Mouse (Mus musculus) CH12.LX (cell line): ENCODE measurements around the gene Fut4.

Experiments used
- CHD1 ChIP-seq: IDR thresholded peaks from 2 replicates; pipeline ENCODE4 v1.6.1; 2012; ENCODE audit warnings: low read depth, low read length, improper control_type of control experiment, inconsistent platforms
- CHD2 ChIP-seq: IDR thresholded peaks from 2 replicates; pipeline ENCODE4 v1.6.1; 2011; ENCODE audit warnings: low read length, improper control_type of control experiment
- CTCF ChIP-seq, 2 experiments: IDR thresholded peaks in 1 of 2; conservative IDR thresholded peaks in 1 of 2; 2 replicates each; pipeline ENCODE4 v1.5.1; 2011 to 2012; ENCODE audit warnings: low read depth in 2 of 2, low read length in 2 of 2, improper control_type of control experiment in 1 of 2, inconsistent platforms in 1 of 2, mild to moderate bottlenecking in 1 of 2, moderate library complexity in 1 of 2
- EP300 ChIP-seq: IDR thresholded peaks from 2 replicates; pipeline ENCODE4 v1.6.1; 2011; ENCODE audit warnings: low read length, improper control_type of control experiment
- IRF4 ChIP-seq: IDR thresholded peaks from 2 replicates; pipeline ENCODE4 v1.6.1; 2014; ENCODE audit warnings: low read depth, mild to moderate bottlenecking, inconsistent platforms, low read length, improper control_type of control experiment
- MAFK ChIP-seq: IDR thresholded peaks from 2 replicates; pipeline ENCODE4 v1.6.1; 2011; ENCODE audit warnings: low read length, improper control_type of control experiment; ENCODE audit not compliant: insufficient replicate concordance
- POLR2A ChIP-seq: IDR thresholded peaks from 2 replicates; pipeline ENCODE4 v1.6.1; 2011; ENCODE audit warnings: low read depth, mild to moderate bottlenecking, improper control_type of control experiment, low read length
- POLR2AphosphoS2 ChIP-seq: IDR thresholded peaks from 2 replicates; pipeline ENCODE4 v1.6.1; 2011; ENCODE audit warnings: low read depth, low read length, improper control_type of control experiment
- SIN3A ChIP-seq: IDR thresholded peaks from 2 replicates; pipeline ENCODE4 v1.6.1; 2012; ENCODE audit warnings: low read length, improper control_type of control experiment, inconsistent platforms
- UBTF ChIP-seq: IDR thresholded peaks from 2 replicates; pipeline ENCODE4 v1.6.1; 2012; ENCODE audit warnings: low read depth, mild to moderate bottlenecking, inconsistent platforms, low read length, improper control_type of control experiment, moderate library complexity
- ZMIZ1 ChIP-seq: IDR thresholded peaks from 2 replicates; pipeline ENCODE4 v1.6.1; 2012; ENCODE audit warnings: low read depth, mild to moderate bottlenecking, inconsistent platforms, low read length, improper control_type of control experiment

DNA sequence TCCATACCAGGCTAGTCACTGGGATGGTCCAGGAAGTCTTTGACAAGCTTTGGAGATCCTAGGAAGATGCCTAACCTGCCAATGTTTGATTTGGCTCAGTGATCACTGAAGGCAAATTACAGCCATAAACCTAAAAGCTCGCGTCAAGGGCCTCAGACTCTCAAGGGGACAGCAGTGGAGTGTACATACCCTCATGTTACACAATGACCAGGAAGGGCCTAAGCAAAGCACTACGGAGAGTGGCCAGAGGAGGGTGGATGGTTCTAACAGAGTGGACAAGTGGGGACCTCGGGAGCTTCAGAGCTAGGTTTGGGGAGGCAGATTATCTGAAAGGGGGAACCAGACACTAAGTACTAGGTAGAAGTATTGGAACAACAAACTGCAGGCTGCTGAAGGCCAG, 25.6 kb downstream of the Fut4 start:
- TF ChIP-seq POLR2AphosphoS2, result no peak
- TF ChIP-seq IRF4, result no peak
- no peak for TF ChIP-seq CTCF (conservative IDR thresholded peaks at IDR 0.05 in 1 of 2, IDR thresholded peaks at IDR 0.05 in 1 of 2; ENCODE audit: low read depth in 2 of 2, low read length in 2 of 2)
- no peak for TF ChIP-seq UBTF
- TF ChIP-seq EP300, result no peak
- TF ChIP-seq CHD1, result no peak
- no peak for TF ChIP-seq POLR2A
- no peak for TF ChIP-seq CHD2
- TF ChIP-seq MAFK, result no peak
- TF ChIP-seq ZMIZ1, result no peak
- no peak for TF ChIP-seq SIN3A
